ENCODE assay signal across 14 mouse cellular contexts in genomic region chr9:52203189-52203588, GRCm38 (mm10). TPM values are rescaled to one million over a fixed set of nuclear protein-coding genes. Genes with fewer than 3 reads are reported as not detected.
A peak's percentile ranks its signal among the peaks of the same experiment; 100 is the strongest.
DNase-seq lines count a peak whose midpoint lies in the region; ATAC-seq and TF ChIP-seq lines count a peak whose summit lies in the region.
"Had no signal": no experiment of that assay in that cellular context is flagged by ENCODE, and none has a peak within 500 bp of the region (broad histone marks: within the 10 kb centered on the region; RNA-seq: fewer than 3 reads in every experiment).

No protein-coding gene starts in this region.

- no peaks in the 10 kb centered on the region for H3K9me3 ChIP-seq in forebrain, embryonic 15.5 days
- no peaks in the 10 kb centered on the region for H3K9me3 ChIP-seq in forebrain, embryonic 12.5 days
- H3K9me3 ChIP-seq: embryonic facial prominence, embryonic 15.5 days; heart, embryonic 15.5 days; liver, embryonic 13.5 days had no signal

- ATAC-seq in forebrain, embryonic 15.5 days (replicated peaks), result 0 out of 2 replicates have a peak, but pooled peaks have one; percentile 43
- no peak for ATAC-seq in forebrain, embryonic 12.5 days (ENCODE audit: low FRiP score)

- DNase-seq in brain, embryonic 14.5 days (ENCODE audit: low read depth), result peak; percentile 75
- peak; percentile 56 for DNase-seq in layer of hippocampus, adult 9-11 months
- DNase-seq in right cerebral cortex, adult 2 months (ENCODE audit: low spot score in 2 of 2), result peak; percentile 66 to 68
- no peak for DNase-seq in embryo, embryonic 10.5 days (ENCODE audit: low spot score)
- DNase-seq in gastrocnemius, postnatal 4 days (ENCODE audit: low spot score in 2 of 2), result no peak
- DNase-seq in urinary bladder, postnatal 10 days (ENCODE audit: low spot score), result no peak
- DNase-seq: B cell, adult 2 months; cerebellum, postnatal 14 days; gastrocnemius, postnatal 14 days; liver, embryonic 13.5 days had no signal

- 0 out of 2 replicates have a peak overlapping the region, but pooled peaks have one; percentile 43 for H3K27ac ChIP-seq in forebrain, embryonic 15.5 days (replicated peaks)
- no peak overlapping the region for H3K27ac ChIP-seq in forebrain, embryonic 12.5 days
- H3K27ac ChIP-seq: embryonic facial prominence, embryonic 15.5 days; heart, embryonic 15.5 days; liver, embryonic 13.5 days had no signal

- no peak overlapping the region for H3K4me3 ChIP-seq in forebrain, embryonic 15.5 days
- H3K4me3 ChIP-seq in forebrain, embryonic 12.5 days (replicated peaks), result no peak overlapping the region
- H3K4me3 ChIP-seq: embryonic facial prominence, embryonic 15.5 days; heart, embryonic 15.5 days; liver, embryonic 13.5 days had no signal

- TF ChIP-seq CTCF in brain, embryonic 14.5 days (IDR thresholded peaks at IDR 0.05; ENCODE audit: borderline replicate concordance, extremely low read depth, insufficient read depth, insufficient read length), result no peak

- H3K9ac ChIP-seq in forebrain, embryonic 15.5 days (replicated peaks), result no peak overlapping the region
- no peak overlapping the region for H3K9ac ChIP-seq in forebrain, embryonic 12.5 days
- H3K9ac ChIP-seq: embryonic facial prominence, embryonic 15.5 days; heart, embryonic 15.5 days; liver, embryonic 13.5 days had no signal

- no peaks in the 10 kb centered on the region for H3K36me3 ChIP-seq in forebrain, embryonic 15.5 days
- H3K36me3 ChIP-seq in forebrain, embryonic 12.5 days (replicated peaks), result no peaks in the 10 kb centered on the region
- H3K36me3 ChIP-seq: embryonic facial prominence, embryonic 15.5 days; heart, embryonic 15.5 days; liver, embryonic 13.5 days had no signal

- WGBS in forebrain, embryonic 15.5 days, result 29% methylated on average over 4 of the region's 4 CpGs
- 69% methylated on average over 4 of the region's 4 CpGs for WGBS in forebrain, embryonic 12.5 days

- H3K27me3 ChIP-seq in forebrain, embryonic 15.5 days, result no peaks in the 10 kb centered on the region
- no peaks in the 10 kb centered on the region for H3K27me3 ChIP-seq in forebrain, embryonic 12.5 days
- H3K27me3 ChIP-seq: embryonic facial prominence, embryonic 15.5 days; heart, embryonic 15.5 days; liver, embryonic 13.5 days had no signal

- TF ChIP-seq POLR2A in brain, embryonic 14.5 days (IDR thresholded peaks at IDR 0.05; ENCODE audit: borderline replicate concordance, extremely low read depth, insufficient read depth, insufficient read length, poor library complexity, severe bottlenecking), result no peak

- H3K4me1 ChIP-seq in forebrain, embryonic 15.5 days, result peaks cover 13% of the 10 kb centered on the region
- H3K4me1 ChIP-seq in forebrain, embryonic 12.5 days, result no peaks in the 10 kb centered on the region
- H3K4me1 ChIP-seq: embryonic facial prominence, embryonic 15.5 days; heart, embryonic 15.5 days; liver, embryonic 13.5 days had no signal

- no peak overlapping the region for H3K4me2 ChIP-seq in forebrain, embryonic 15.5 days (replicated peaks)
- no peak overlapping the region for H3K4me2 ChIP-seq in forebrain, embryonic 12.5 days
- H3K4me2 ChIP-seq: embryonic facial prominence, embryonic 15.5 days; heart, embryonic 15.5 days; liver, embryonic 13.5 days had no signal

RNA-seq across cellular contexts. Expression of gene Zc3h12c, which starts 34.8 kb away (rescaled TPM):
- polyA plus RNA-seq in forebrain, embryonic 15.5 days (2015; fragmentation: Nextera tagmentation; extraction: Ambion mirVana), result 7.2 TPM in 2 replicates
- 12.6 and 12.8 TPM in 2 replicates for polyA plus RNA-seq in forebrain, embryonic 12.5 days (2016; fragmentation: Nextera tagmentation; extraction: Ambion mirVana)
- polyA plus RNA-seq in brain, embryonic 14.5 days (2012; rRNA removed), result 8.5 and 10.1 TPM in 2 replicates
- 10 to 100 TPM in 1 of 2 experiments, 1 to 10 TPM in 1; 9.6 to 10.6 TPM for total RNA-seq in gastrocnemius, postnatal 4 days (2021)

Comparison
In these comparisons a context has a peak if more than half of its experiments do, and no peak if none do; other contexts are left out.
1. DNase-seq: peak in brain, embryonic 14.5 days (single experiment), layer of hippocampus, adult 9-11 months (single experiment) and right cerebral cortex, adult 2 months (2 of 2); none in embryo, embryonic 10.5 days (single experiment), gastrocnemius, postnatal 4 days (0 of 2) and urinary bladder, postnatal 10 days (single experiment).